In the genomic region with DNA sequence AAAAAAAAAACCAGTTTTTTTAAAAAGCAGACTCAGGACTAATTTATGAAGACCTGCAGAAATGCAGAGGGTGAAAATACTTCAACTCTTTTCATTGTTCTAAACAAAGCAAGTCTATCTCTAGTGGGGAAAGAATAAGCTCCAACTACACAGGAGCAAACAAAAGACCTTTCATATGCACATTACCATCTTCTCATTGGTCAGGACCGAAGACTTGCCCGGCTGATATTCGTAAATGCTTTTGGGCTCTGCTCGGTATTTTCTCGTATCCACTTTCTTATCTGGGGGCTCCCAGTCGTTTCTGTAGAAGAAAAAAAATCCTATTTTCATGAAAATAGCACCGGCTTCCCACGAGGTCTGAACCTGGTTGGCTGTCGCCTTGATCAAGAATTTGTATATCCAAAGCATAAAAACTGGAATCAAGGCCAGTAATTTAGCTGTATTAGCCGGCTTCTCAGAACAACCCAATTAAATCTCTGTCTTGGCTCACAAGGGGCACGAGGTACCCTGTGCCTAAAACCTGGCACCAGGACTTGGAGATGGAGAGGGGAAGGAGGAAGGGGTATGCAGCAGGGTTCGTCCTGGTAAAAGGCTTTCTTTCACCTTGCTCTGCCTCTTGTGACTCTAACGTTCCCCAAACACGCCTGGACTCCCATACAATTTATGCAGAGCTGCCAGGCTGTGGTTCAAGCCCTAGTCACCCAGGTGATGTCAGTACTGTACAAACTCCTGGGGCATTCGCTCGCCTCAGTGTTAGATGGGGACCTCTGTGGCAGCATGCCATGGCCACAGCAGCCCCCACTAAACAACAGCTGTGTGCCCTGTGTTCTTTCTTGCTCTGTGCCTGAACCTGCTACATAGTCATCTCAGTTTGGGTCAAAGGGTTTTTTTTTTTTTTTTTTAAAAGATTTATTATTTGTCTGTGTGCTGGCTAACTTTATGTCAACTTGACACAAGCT, we compare ENCODE assay signal across 12 mouse cellular contexts.
A peak's percentile ranks its signal among the peaks of the same experiment; 100 is the strongest.
DNase-seq lines count a peak whose midpoint lies in the region; ATAC-seq and TF ChIP-seq lines count a peak whose summit lies in the region.
"Had no signal": no experiment of that assay in that cellular context is flagged by ENCODE, and none has a peak within 500 bp of the region (broad histone marks: within the 10 kb centered on the region; RNA-seq: fewer than 3 reads in every experiment).

No protein-coding gene starts in this region.

- no peaks in the 10 kb centered on the region for H3K36me3 ChIP-seq in embryonic facial prominence, embryonic 11.5 days (replicated peaks; ENCODE audit: control insufficient read depth, insufficient read depth, low read depth, low read length)
- H3K36me3 ChIP-seq in embryonic facial prominence, embryonic 10.5 days (replicated peaks), result no peaks in the 10 kb centered on the region
- H3K36me3 ChIP-seq in hindbrain, embryonic 12.5 days, result 0 out of 2 replicates have a peak, but pooled peaks cover 12% of the 10 kb centered on the region
- peaks cover 5% of the 10 kb centered on the region; the same call in 1 of the 2 replicates for H3K36me3 ChIP-seq in midbrain, embryonic 16.5 days (ENCODE audit: control insufficient read depth, insufficient read depth, low read length)
- 0 out of 2 replicates have a peak, but pooled peaks cover 9% of the 10 kb centered on the region for H3K36me3 ChIP-seq in lung, postnatal 0 days (ENCODE audit: insufficient read depth, low read length)
- H3K36me3 ChIP-seq in limb, embryonic 10.5 days, result no peaks in the 10 kb centered on the region

- no peak overlapping the region for H3K4me3 ChIP-seq in embryonic facial prominence, embryonic 11.5 days (ENCODE audit: low read depth, low read length)
- no peak overlapping the region for H3K4me3 ChIP-seq in embryonic facial prominence, embryonic 10.5 days
- H3K4me3 ChIP-seq in brown adipose tissue, adult 24 weeks (ENCODE audit: insufficient read depth, low read depth, low read length), result no peak overlapping the region
- no peak overlapping the region for H3K4me3 ChIP-seq in hindbrain, embryonic 12.5 days
- no peak overlapping the region for H3K4me3 ChIP-seq in midbrain, embryonic 16.5 days (ENCODE audit: low read depth, low read length)
- H3K4me3 ChIP-seq in lung, postnatal 0 days (ENCODE audit: low read depth, low read length), result no peak overlapping the region
- H3K4me3 ChIP-seq in limb, embryonic 10.5 days, result no peak overlapping the region

- no peak overlapping the region for H3K4me2 ChIP-seq in embryonic facial prominence, embryonic 11.5 days (ENCODE audit: low read depth, low read length)
- peak overlapping the region; percentile 28 for H3K4me2 ChIP-seq in hindbrain, embryonic 12.5 days (replicated peaks)
- 0 out of 2 replicates have a peak overlapping the region, but pooled peaks have one; percentile 6 for H3K4me2 ChIP-seq in midbrain, embryonic 16.5 days (ENCODE audit: low read length)
- H3K4me2 ChIP-seq in lung, postnatal 0 days (replicated peaks; ENCODE audit: low read depth, low read length), result no peak overlapping the region
- H3K4me2 ChIP-seq: lung, embryonic 14.5 days had no signal

- no peak overlapping the region for H3K27ac ChIP-seq in embryonic facial prominence, embryonic 11.5 days (replicated peaks; ENCODE audit: low read depth, low read length)
- no peak overlapping the region for H3K27ac ChIP-seq in embryonic facial prominence, embryonic 10.5 days (replicated peaks)
- H3K27ac ChIP-seq in brown adipose tissue, adult 24 weeks (replicated peaks; ENCODE audit: low read depth, low read length), result peak overlapping the region; percentile 25; the same call in 1 of the 2 replicates
- no peak overlapping the region for H3K27ac ChIP-seq in hindbrain, embryonic 12.5 days
- H3K27ac ChIP-seq in midbrain, embryonic 16.5 days (ENCODE audit: low read length), result peak overlapping the region; percentile 43
- no peak overlapping the region for H3K27ac ChIP-seq in lung, postnatal 0 days (ENCODE audit: low read length)
- H3K27ac ChIP-seq in limb, embryonic 10.5 days, result no peak overlapping the region

- WGBS in embryonic facial prominence, embryonic 11.5 days, result 43% methylated on average over 16 of the region's 16 CpGs
- WGBS in embryonic facial prominence, embryonic 10.5 days, result 44% methylated on average over 16 of the region's 16 CpGs
- WGBS in hindbrain, embryonic 12.5 days, result 31% methylated on average over 16 of the region's 16 CpGs
- 12% methylated on average over 16 of the region's 16 CpGs for WGBS in midbrain, embryonic 16.5 days
- WGBS in lung, postnatal 0 days, result 75% methylated on average over 16 of the region's 16 CpGs
- WGBS in limb, embryonic 10.5 days, result 76% methylated on average over 16 of the region's 16 CpGs

- ATAC-seq in embryonic facial prominence, embryonic 11.5 days (replicated peaks; ENCODE audit: insufficient number of reproducible peaks, low FRiP score, low TSS enrichment, low read depth), result peak; percentile 62; the same call in 1 of the 2 replicates
- peak; percentile 44 for ATAC-seq in hindbrain, embryonic 12.5 days (ENCODE audit: low FRiP score)
- peak; percentile 58; the same call in 1 of the 2 replicates for ATAC-seq in midbrain, embryonic 16.5 days
- ATAC-seq in lung, postnatal 0 days, result no peak

- DNase-seq in embryonic facial prominence, embryonic 11.5 days (ENCODE audit: low spot score), result no peak
- DNase-seq in embryonic facial prominence, embryonic 10.5 days (ENCODE audit: low spot score), result no peak
- no peak for DNase-seq in lung, postnatal 0 days (ENCODE audit: low spot score)
- no peak for DNase-seq in limb, embryonic 10.5 days (ENCODE audit: low spot score)
- DNase-seq in gastrocnemius, adult 18-20 months (ENCODE audit: low spot score), result no peak
- DNase-seq: cerebellum, adult 9-10 months; kidney, adult 2 months; lung, embryonic 14.5 days; thymus, postnatal 14 days had no signal

- no peak for TF ChIP-seq CTCF in lung, postnatal 0 days (IDR thresholded peaks at IDR 0.05)

- no peaks in the 10 kb centered on the region for H3K9me3 ChIP-seq in embryonic facial prominence, embryonic 11.5 days (replicated peaks; ENCODE audit: control insufficient read depth, low read length)
- no peaks in the 10 kb centered on the region for H3K9me3 ChIP-seq in embryonic facial prominence, embryonic 10.5 days
- no peaks in the 10 kb centered on the region for H3K9me3 ChIP-seq in hindbrain, embryonic 12.5 days (replicated peaks)
- no peaks in the 10 kb centered on the region for H3K9me3 ChIP-seq in midbrain, embryonic 16.5 days (replicated peaks; ENCODE audit: control insufficient read depth, low read length, poor library complexity, severe bottlenecking)
- no peaks in the 10 kb centered on the region for H3K9me3 ChIP-seq in lung, postnatal 0 days (ENCODE audit: low read length)
- H3K9me3 ChIP-seq in limb, embryonic 10.5 days (replicated peaks), result no peaks in the 10 kb centered on the region

- H3K9ac ChIP-seq in embryonic facial prominence, embryonic 11.5 days (replicated peaks; ENCODE audit: low read length), result no peak overlapping the region
- 0 out of 2 replicates have a peak overlapping the region, but pooled peaks have one; percentile 19 for H3K9ac ChIP-seq in hindbrain, embryonic 12.5 days
- no peak overlapping the region for H3K9ac ChIP-seq in midbrain, embryonic 16.5 days (ENCODE audit: low read depth, low read length)
- H3K9ac ChIP-seq in lung, postnatal 0 days (replicated peaks; ENCODE audit: low read depth), result no peak overlapping the region
- H3K9ac ChIP-seq: lung, embryonic 14.5 days had no signal

- no peaks in the 10 kb centered on the region for H3K4me1 ChIP-seq in embryonic facial prominence, embryonic 11.5 days (ENCODE audit: control insufficient read depth, insufficient read depth, low read length)
- H3K4me1 ChIP-seq in embryonic facial prominence, embryonic 10.5 days, result peaks cover 11% of the 10 kb centered on the region; the same call in 1 of the 2 replicates
- peaks cover 14% of the 10 kb centered on the region for H3K4me1 ChIP-seq in brown adipose tissue, adult 24 weeks (ENCODE audit: control insufficient read depth, insufficient read depth, insufficient read length, low read length)
- H3K4me1 ChIP-seq in hindbrain, embryonic 12.5 days, result peaks cover 13% of the 10 kb centered on the region
- peaks cover 15% of the 10 kb centered on the region; the same call in 1 of the 2 replicates for H3K4me1 ChIP-seq in midbrain, embryonic 16.5 days (ENCODE audit: control insufficient read depth, insufficient read depth, low read length)
- H3K4me1 ChIP-seq in lung, postnatal 0 days (ENCODE audit: insufficient read depth, low read depth, low read length), result no peaks in the 10 kb centered on the region; the same call in 1 of the 2 replicates
- H3K4me1 ChIP-seq in limb, embryonic 10.5 days, result no peaks in the 10 kb centered on the region

- TF ChIP-seq EP300 in lung, postnatal 0 days (IDR thresholded peaks at IDR 0.05), result no peak

- no peaks in the 10 kb centered on the region for H3K27me3 ChIP-seq in embryonic facial prominence, embryonic 11.5 days (ENCODE audit: control insufficient read depth, insufficient read depth, low read length)
- H3K27me3 ChIP-seq in embryonic facial prominence, embryonic 10.5 days (replicated peaks; ENCODE audit: low read depth, poor library complexity, severe bottlenecking), result no peaks in the 10 kb centered on the region
- no peaks in the 10 kb centered on the region for H3K27me3 ChIP-seq in hindbrain, embryonic 12.5 days
- no peaks in the 10 kb centered on the region for H3K27me3 ChIP-seq in midbrain, embryonic 16.5 days (ENCODE audit: control insufficient read depth, insufficient read depth, low read depth, low read length)
- H3K27me3 ChIP-seq in lung, postnatal 0 days (replicated peaks; ENCODE audit: insufficient read depth, low read length), result no peaks in the 10 kb centered on the region
- no peaks in the 10 kb centered on the region for H3K27me3 ChIP-seq in limb, embryonic 10.5 days (ENCODE audit: low read depth, poor library complexity, severe bottlenecking)

Comparison
In these comparisons a context has a peak if more than half of its experiments do, and no peak if none do; other contexts are left out.
1. H3K27ac ChIP-seq: peak in brown adipose tissue, adult 24 weeks (single experiment) and midbrain, embryonic 16.5 days (single experiment); none in embryonic facial prominence, embryonic 11.5 days (single experiment), embryonic facial prominence, embryonic 10.5 days (single experiment), hindbrain, embryonic 12.5 days (single experiment), lung, postnatal 0 days (single experiment) and limb, embryonic 10.5 days (single experiment).
2. H3K4me2 ChIP-seq: peak in hindbrain, embryonic 12.5 days (single experiment) and midbrain, embryonic 16.5 days (single experiment); none in embryonic facial prominence, embryonic 11.5 days (single experiment) and lung, postnatal 0 days (single experiment).